Mouse (Mus musculus): ENCODE data around the gene Gm43517.
A peak's percentile ranks its signal among the peaks of the same experiment; 100 is the strongest.

Gene Gm43517

GRCm38 (mm10) chr12:49386081-49386805 is 1.3 kb downstream of the Gm43517 start:
- DNase-seq: no peak

DNA sequence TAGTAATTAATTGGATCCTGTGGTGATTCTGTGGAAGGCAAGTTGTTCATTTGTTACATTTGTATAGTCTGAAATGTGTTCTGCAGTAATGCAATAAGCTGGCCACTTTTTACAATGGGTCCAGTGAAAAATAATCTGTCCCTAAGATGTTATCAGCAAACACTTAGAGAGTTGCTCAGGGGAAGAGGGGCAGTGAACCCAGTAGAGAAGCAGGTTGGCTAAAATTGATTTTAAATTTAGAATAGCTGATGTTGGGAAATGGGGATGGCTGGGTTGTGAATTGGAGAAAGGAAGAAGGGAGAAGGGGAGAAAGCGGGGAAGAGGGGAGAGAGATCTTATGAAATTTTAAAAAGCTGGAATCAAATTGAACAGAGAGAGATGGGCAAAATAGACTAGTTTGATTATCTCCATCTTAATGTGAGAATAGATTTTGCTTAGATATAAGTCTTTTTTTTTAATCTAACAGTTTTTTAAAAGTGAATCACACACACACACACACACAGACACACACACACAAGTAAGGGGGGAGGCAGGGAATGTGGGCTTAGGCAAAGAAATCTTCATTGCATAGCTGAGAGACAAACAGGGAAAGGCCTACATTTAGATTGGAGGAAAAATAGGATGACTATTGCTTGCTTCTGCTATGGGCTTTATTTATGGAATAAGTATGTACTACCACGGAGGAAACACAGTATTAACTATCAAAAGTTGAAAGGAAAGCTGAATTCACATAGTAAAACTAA is 3.1 kb downstream of the Gm43517 start:
- no peak for DNase-seq

- no peak for DNase-seq
Measured at GRCm38 (mm10) chr12:49389666-49390065, 4.7 kb downstream of the Gm43517 start.

GRCm38 (mm10) chr12:49390257-49390656 is 5.3 kb downstream of the Gm43517 start:
- DNase-seq: no peak

DNA sequence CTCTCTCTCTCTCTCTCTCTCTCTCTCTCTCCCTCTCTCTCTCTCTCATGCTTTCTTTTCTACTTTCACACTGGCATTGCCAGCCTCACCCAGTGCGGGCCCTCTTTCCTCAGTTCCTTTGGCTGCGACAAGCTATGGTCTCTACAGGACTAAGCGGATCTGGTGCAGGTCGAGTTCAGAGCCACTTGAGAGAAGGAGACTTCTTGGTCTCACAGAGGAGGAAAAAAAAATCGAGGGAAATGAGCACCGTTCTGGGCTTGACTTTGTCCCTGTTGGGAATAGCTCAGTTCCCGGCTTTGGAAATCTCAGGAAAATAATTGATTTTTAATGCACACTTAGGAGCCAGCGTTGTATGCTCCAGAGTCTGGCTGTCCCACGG is 5.9 kb downstream of the Gm43517 start:
- DNase-seq: no peak

GRCm38 (mm10) chr12:49391305-49392040 is 6.5 kb downstream of the Gm43517 start:
- peak; percentile 69 for DNase-seq

GRCm38 (mm10) chr12:49392041-49392390 is 7.0 kb downstream of the Gm43517 start:
- DNase-seq: no peak

GRCm38 (mm10) chr12:49392876-49393275 is 7.9 kb downstream of the Gm43517 start:
- DNase-seq: no peak

DNA sequence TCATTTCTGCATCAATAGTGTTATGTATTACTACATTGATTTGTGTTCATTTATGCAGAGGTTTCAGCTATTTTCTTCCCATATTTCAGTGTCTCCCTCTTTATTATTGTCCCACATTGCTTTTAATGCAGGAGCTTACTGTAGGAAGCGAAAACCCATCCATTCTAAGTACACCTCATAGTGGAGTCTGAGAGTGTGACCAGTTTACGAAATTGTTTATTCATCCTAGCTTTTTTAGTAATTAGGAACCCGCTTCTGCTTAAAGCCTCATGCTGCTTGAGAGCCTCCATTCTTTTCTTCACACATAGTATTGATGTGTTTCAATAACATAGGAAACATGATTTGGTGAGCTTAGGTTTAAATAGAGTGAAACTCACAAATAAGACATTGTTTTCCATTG is 8.7 kb downstream of the Gm43517 start:
- DNase-seq: no peak

GRCm38 (mm10) chr12:49394181-49394580 is 9.2 kb downstream of the Gm43517 start:
- no peak for DNase-seq

GRCm38 (mm10) chr12:49394836-49395235 is 9.9 kb downstream of the Gm43517 start:
- DNase-seq: no peak

DNA sequence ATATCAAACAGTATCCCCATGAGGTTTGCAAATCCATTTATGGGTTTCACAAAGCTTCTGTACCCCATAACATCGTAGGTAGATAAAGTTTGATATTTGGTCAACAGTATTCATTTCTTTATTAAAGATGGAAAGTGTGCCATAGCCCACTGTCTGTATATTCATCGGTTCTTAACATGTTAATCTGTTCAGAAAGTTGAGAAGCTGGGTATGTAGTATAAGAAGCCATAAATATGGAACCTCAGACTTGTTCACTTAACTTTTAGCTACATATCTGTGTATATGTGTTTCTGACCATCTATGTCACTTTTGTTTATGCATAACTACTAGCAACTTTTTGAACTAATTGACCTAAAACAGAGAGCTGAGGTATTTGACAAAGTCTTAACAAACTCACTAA is 11.0 kb downstream of the Gm43517 start:
- DNase-seq: no peak

DNA sequence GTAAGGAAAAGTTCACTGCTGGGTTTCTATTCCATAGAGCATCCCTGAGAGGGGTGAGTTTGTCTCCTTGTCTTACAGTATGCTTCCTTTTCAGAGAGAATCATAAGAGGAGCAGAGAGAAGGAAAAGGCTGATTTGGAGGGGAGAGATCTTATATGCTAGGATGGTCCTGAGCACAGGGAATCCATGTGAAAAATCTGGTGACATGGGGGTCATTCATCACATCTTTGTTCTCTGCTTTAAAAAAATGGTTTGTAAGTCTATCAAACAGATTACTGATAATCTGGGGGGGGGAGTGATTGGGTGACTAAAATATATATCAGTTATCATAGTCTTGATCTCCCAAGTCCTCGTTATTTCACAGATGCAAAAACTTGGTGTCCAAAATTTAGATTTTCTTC is 11.8 kb downstream of the Gm43517 start:
- DNase-seq: no peak

DNA sequence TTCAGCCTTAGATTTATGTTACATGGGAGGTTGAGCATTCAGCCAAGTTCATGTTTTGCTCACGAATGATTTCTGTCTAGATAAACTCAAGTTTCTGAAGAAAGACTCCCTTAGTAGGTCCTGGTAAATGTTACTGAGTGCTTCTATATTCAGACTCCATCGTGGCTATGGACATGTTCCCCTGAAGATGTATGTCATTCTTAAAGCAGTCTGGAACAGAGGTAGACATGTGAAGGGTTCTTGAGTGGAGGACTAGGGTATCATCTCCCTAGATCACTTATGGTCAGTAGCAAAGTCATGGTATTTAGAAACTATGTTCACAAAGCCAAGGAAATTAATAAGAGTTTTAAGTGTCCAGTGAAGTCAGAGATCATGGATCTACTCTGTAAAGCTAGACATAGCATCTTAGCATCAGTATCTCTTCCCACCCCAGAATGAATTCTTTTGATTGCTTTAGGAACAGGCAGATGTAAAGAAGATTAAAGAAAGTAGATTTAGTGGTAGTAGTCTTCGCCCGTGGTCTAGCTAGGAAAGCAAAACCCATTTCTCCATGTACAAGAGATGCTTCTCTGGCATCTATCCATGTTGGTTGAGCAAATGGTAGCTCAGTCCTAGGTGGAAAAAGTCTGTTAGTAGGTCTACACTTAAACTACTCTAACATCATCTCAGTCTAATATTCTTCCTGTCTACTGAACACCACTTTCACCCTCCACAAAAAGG is 12.6 kb downstream of the Gm43517 start:
- DNase-seq: no peak

DNA sequence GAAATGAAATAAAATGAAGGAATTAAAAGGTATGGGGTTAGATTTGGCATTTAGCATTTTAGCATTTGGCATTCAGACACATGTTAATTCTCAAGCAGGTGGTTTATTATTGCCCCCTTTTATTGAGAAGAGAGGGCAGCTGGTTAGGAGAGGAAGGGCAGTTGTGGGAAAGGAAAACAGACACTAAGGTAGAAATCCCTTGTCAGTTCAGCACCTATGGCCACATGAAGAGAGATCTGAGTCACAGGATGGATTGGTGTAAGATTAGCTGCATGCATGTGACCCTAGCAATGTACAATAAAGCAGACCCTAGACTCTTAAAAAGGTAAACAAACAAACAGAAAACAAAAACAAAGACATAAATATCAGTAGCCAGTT is 13.2 kb downstream of the Gm43517 start:
- DNase-seq: no peak

GRCm38 (mm10) chr12:49398636-49399035 is 13.7 kb downstream of the Gm43517 start:
- no peak for DNase-seq

- DNase-seq: no peak
Measured at GRCm38 (mm10) chr12:49399611-49400010, 14.6 kb downstream of the Gm43517 start.

- no peak for DNase-seq
Measured at GRCm38 (mm10) chr12:49400036-49400852, 15.3 kb downstream of the Gm43517 start.

DNA sequence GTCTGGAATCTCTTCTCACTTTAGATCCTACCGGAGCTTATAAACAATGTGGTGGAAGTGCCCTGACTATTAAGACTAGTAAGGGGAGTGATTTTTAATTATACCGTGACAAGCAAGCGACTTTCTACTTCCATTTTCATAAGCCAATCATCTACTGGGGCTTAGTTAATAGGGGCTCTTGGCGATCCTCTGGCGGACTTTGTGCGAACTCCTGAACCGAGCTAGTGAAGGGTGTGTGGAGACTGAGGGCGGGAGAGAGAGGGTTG is 15.8 kb downstream of the Gm43517 start:
- DNase-seq: no peak

DNA sequence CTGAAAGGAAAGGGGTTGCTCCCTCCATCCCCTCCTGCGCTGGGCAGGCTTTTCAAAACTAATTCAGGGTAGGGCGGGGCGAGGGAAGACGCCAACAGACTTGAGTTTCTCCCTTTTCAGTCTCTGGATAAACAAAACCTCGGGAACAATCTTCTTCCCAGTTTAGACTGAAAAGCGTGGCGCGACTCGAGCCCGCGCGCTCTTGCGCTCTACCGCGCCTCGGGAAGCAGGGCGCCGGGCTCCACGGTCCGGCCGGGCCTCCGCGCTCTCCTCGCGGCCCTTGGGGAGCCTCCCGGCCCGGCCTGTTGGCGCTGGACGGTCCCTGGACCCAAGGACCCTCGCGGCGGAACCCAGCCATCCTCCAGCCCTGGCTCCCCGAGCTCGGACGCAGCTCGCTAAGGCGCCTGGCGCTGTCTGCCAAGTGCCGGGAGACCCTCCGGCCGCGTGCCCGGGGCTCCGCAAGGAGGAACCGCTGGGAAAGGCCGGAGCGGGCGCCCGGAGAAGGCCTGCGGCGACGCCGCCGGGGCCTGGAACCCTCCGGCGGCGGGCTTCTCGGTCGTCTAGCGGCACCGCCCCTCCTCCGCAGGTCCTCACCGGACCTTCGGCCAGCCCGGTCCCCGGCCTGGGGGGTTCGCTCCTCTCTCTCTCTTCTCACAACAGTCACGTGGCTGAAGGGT is 16.3 kb downstream of the Gm43517 start:
- peak; percentile 68 for DNase-seq

DNA sequence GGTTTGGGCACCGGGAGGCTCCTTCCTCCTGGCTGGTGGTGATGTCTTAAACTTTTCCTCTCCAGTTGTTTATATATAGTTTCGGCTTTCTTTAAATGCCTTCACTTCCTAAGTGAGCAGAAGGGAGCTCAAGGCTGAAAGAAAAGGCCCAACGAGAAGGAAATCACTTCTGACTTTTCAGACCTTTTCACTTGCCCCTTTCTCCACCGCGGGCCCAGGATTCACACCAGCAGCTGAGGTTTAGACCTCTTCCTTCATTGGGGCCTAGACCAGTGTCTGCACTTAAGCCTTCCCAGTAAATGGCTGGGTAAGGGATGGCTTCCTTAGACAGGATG is 16.8 kb downstream of the Gm43517 start:
- no peak for DNase-seq

DNA sequence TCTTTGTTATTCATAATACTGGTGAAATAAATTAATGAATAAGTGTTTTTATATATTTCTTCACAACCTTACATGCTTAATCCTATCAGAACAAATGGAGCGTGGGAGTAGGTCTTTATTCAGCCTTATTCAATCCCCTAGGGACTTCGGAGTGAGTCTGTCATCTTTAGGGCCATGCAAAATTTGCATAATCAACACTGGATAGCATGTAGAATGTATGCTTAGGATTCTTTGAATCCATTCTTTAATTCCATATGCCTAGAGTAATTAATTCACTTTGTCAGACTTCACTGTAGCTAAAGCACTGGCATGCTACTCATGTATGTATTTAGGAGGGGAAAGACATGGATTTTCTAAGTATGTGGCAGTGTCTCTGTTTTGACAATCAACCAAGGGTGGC is 24.9 kb downstream of the Gm43517 start:
- no peak for DNase-seq
